Mouse (Mus musculus) hindbrain, postnatal 0 days (tissue): ENCODE measurements around the gene Lhfp. TPM values are rescaled to one million over a fixed set of nuclear protein-coding genes. Genes with fewer than 3 reads are reported as not detected.

Experiments used
- ATAC-seq: fragments of 200-750 bp; cut with Nextera tagmentation; 2 replicates; pipeline ENCODE4 v1.8.0; 2017; ENCODE audit warnings: mild to moderate bottlenecking, moderate TSS enrichment, moderate library complexity
- DNase-seq: peaks from one replicate; pipeline ENCODE4 v3.0.0-alpha.2; 2015; ENCODE audit warnings: low spot score
- H3K27ac ChIP-seq: fragments of 300-500 bp; sonication (generic); 2 replicates; pipeline ENCODE4 v1.5.1; 2014; ENCODE audit warnings: mild to moderate bottlenecking
- H3K27me3 ChIP-seq: fragments of 300-500 bp; sonication (generic); 2 replicates; pipeline ENCODE4 v1.6.1; 2014; ENCODE audit warnings: low read length, mixed read lengths; ENCODE audit not compliant: insufficient read depth
- H3K36me3 ChIP-seq: fragments of 300-500 bp; sonication (generic); 2 replicates; pipeline ENCODE4 v1.6.1; 2014; ENCODE audit warnings: low read length, mixed read lengths; ENCODE audit not compliant: insufficient read depth
- H3K4me1 ChIP-seq: fragments of 300-500 bp; sonication (generic); 2 replicates; pipeline ENCODE4 v1.6.1; 2014; ENCODE audit warnings: antibody characterized with exemption, low read length, mixed read lengths; ENCODE audit not compliant: insufficient read depth
- H3K4me2 ChIP-seq: fragments of 300-500 bp; sonication (generic); 2 replicates; pipeline ENCODE4 v1.6.1; 2014; ENCODE audit warnings: low read depth, mild to moderate bottlenecking, low read length, moderate library complexity, mixed read lengths
- H3K4me3 ChIP-seq: fragments of 300-500 bp; sonication (generic); 2 replicates; pipeline ENCODE4 v1.5.1; 2014; ENCODE audit warnings: low read length
- H3K9ac ChIP-seq: fragments of 300-500 bp; sonication (generic); replicated peaks from 2 replicates; pipeline ENCODE4 v1.6.1; 2014; ENCODE audit warnings: mild to moderate bottlenecking, low read length, moderate library complexity, mixed read lengths
- H3K9me3 ChIP-seq: fragments of 300-500 bp; sonication (generic); 2 replicates; pipeline ENCODE4 v1.6.1; 2016; ENCODE audit warnings: low read length, mixed read lengths
- CTCF ChIP-seq: IDR thresholded peaks from 2 replicates; pipeline ENCODE4 v1.5.1; 2016; ENCODE audit warnings: antibody characterized with exemption, control low read depth, low read depth
- WGBS: fragments of 180-500 bp; shearing (Covaris S2); extraction: QIAGEN DNeasy Blood & Tissue Kit; methylation state at CpG from one replicate; pipeline ENCODE4 v1.1.7; 2014; 5-methylcytosine and 5-hydroxymethylcytosine counted together
- polyA plus RNA-seq: library from polyadenylated mRNA; unstranded; fragments of >200 nt; fragmentation: Nextera tagmentation; extraction: Ambion mirVana; gene quantifications from 2 replicates; pipeline ENCODE4 v1.2.1, GENCODE M21; 2015
- total RNA-seq: library from RNA; depleted of rRNA; stranded (reverse); fragments of >200 nt; gene quantifications from 2 replicates; pipeline ENCODE4 v1.2.3, GENCODE M21; 2014

Gene Lhfp
- total and polyA plus RNA-seq, 2 experiments from 2014 or later, result 57.2 to 68.0 TPM

DNA sequence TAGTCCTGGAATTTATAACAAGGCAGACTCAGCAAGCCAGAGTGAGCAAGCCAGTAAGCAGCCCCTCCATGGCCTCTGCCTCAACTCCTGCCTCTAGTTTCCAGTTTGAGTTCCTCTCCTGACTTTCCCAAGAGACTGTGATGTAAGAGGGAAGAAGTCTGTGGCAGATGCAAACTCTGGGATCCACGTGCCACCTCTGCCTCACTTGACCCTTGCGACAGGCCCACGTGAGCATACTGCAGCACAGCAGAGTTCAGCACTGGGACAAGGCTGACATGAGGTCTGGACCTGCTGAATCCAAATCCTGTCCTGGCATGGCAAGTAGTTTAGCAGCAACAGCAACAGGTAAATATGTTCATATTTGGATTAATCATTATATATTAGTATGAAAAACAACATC, 41.3 kb upstream of the Lhfp start:
- ATAC-seq, result no peak
- no peaks in the 10 kb centered on the region for H3K27me3 ChIP-seq
- H3K4me3 ChIP-seq, result no peak overlapping the region
- no peak overlapping the region for H3K4me2 ChIP-seq
- peaks cover 50% of the 10 kb centered on the region for H3K36me3 ChIP-seq
- DNase-seq, result no peak
- TF ChIP-seq CTCF, result no peak
- H3K27ac ChIP-seq, result no peak overlapping the region
- H3K9ac ChIP-seq, result no peak overlapping the region
- no peaks in the 10 kb centered on the region for H3K4me1 ChIP-seq
- 85% methylated on average over 3 of the region's 3 CpGs for WGBS
- no peaks in the 10 kb centered on the region for H3K9me3 ChIP-seq

- Histone ChIP-seq H3K9me3 (no peaks in the 10 kb centered on the region), H3K4me3 (no peak overlapping the region), H3K9ac (no peak overlapping the region), H3K4me1 (no peaks in the 10 kb centered on the region), H3K27ac (no peak overlapping the region), H3K36me3 (peaks cover 42% of the 10 kb centered on the region), H3K4me2 (no peak overlapping the region), H3K27me3 (no peaks in the 10 kb centered on the region)
- no peak for DNase-seq
- 74% methylated on average over 6 of the region's 6 CpGs for WGBS
- no peak for TF ChIP-seq CTCF
- no peak for ATAC-seq
Observed at GRCm38 (mm10) chr3:53002076-53002475, 39.3 kb upstream of the Lhfp start.

DNA sequence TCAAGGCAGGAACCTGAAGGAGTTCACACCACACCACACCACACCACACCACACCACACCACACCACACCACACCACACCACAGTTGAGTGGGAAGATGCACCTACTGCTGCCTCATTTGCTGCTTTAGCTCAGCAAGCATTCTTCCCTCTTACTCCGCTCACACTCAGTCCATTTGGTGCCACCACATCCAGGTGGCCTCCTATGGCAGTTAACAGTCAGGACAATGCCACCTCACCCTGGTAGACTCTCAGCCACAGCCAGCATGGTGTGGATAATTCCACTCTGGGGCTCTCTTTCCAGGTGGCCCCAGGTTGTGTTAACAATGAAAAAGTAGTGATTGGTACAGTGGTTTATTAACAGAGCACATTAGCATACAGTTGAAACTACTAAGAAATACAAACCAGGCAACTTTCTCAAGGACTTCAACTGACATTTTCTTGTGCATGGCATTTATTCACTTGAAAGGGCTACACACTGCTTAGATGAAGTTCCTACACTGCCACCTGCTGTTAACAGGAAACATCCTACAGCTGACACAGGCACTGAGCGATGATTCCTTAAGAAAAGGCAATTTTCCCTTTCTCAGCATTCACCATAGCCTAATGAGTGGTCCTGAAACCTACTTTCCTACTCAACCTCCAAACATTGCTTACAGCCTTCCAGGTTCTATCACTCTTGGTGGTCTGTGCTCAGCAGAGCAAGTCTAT, 36.8 kb upstream of the Lhfp start:
- ATAC-seq (0 out of 2 replicates have a peak, but pooled peaks have one; percentile 68), DNase-seq (peak; percentile 82)
- H3K9me3 ChIP-seq, result no peaks in the 10 kb centered on the region
- no peaks in the 10 kb centered on the region for H3K4me1 ChIP-seq
- H3K36me3 ChIP-seq, result peaks cover 44% of the 10 kb centered on the region
- WGBS, result 64% methylated on average over 2 of the region's 2 CpGs
- H3K27me3 ChIP-seq, result no peaks in the 10 kb centered on the region
- no peak overlapping the region for H3K9ac ChIP-seq
- H3K4me2 ChIP-seq, result no peak overlapping the region
- H3K27ac ChIP-seq, result no peak overlapping the region
- peak; percentile 73 for TF ChIP-seq CTCF
- no peak overlapping the region for H3K4me3 ChIP-seq

- Histone ChIP-seq H3K4me2 (no peak overlapping the region), H3K4me1 (no peaks in the 10 kb centered on the region), H3K9ac (no peak overlapping the region), H3K27ac (no peak overlapping the region), H3K9me3 (no peaks in the 10 kb centered on the region), H3K4me3 (no peak overlapping the region), H3K27me3 (no peaks in the 10 kb centered on the region), H3K36me3 (peaks cover 30% of the 10 kb centered on the region)
- WGBS, result 95% methylated on average over 8 of the region's 8 CpGs
- DNase-seq (no peak), ATAC-seq (no peak)
- no peak for TF ChIP-seq CTCF
Observed at GRCm38 (mm10) chr3:53007411-53007810, 33.9 kb upstream of the Lhfp start.

- peak; percentile 94 for ATAC-seq
- no peak for TF ChIP-seq CTCF
- peaks cover 3% of the 10 kb centered on the region; the same call in 1 of the 2 replicates for H3K36me3 ChIP-seq
- H3K4me3 ChIP-seq, result peak within 1 kb of the TSS; percentile 85
- H3K9ac ChIP-seq, result peak within 1 kb of the TSS; percentile 78
- no peaks in the 10 kb centered on the region for H3K9me3 ChIP-seq
- no peaks in the 10 kb centered on the region for H3K4me1 ChIP-seq
- peak within 1 kb of the TSS; percentile 86 for H3K4me2 ChIP-seq
- H3K27me3 ChIP-seq, result no peaks in the 10 kb centered on the region
- WGBS, result 5% methylated on average over 53 of the region's 53 CpGs
- peak within 1 kb of the TSS; percentile 71 for H3K27ac ChIP-seq
- DNase-seq, result peak; percentile 97
Observed at GRCm38 (mm10) chr3:53016436-53017340, 24.6 kb upstream of the Lhfp start, which contains the start of gene Cog6. Gene Cog6, minus strand, starts transcription at chr3:53017237.

GRCm38 (mm10) chr3:53027333-53027732, 14.0 kb upstream of the Lhfp start:
- DNase-seq (no peak), ATAC-seq (no peak)

More at GRCm38 (mm10) chr3:53027333-53027732, 14.0 kb upstream of the Lhfp start:
- no peak overlapping the region for H3K4me2 ChIP-seq
- H3K9ac ChIP-seq, result no peak overlapping the region
- no peaks in the 10 kb centered on the region for H3K36me3 ChIP-seq
- 86% methylated on average over 4 of the region's 4 CpGs for WGBS
- H3K4me1 ChIP-seq, result no peaks in the 10 kb centered on the region
- no peaks in the 10 kb centered on the region for H3K27me3 ChIP-seq
- no peak for TF ChIP-seq CTCF
- H3K4me3 ChIP-seq, result no peak overlapping the region
- no peaks in the 10 kb centered on the region for H3K9me3 ChIP-seq
- H3K27ac ChIP-seq, result no peak overlapping the region
